Mouse (Mus musculus) lung, postnatal 0 days (tissue): Measurements from ENCODE around the gene Arhgdia. TPM values are rescaled to one million over a fixed set of nuclear protein-coding genes. Genes with fewer than 3 reads are reported as not detected.

ENCODE experiments used
- ATAC-seq: fragments of 200-750 bp; cut with Nextera tagmentation; 2 replicates; pipeline ENCODE4 v1.8.0; 2017; ENCODE audit warnings: moderate library complexity
- DNase-seq: peaks from one replicate; pipeline ENCODE4 v3.0.0-alpha.2; 2016; ENCODE audit warnings: low spot score
- H3K27ac ChIP-seq: fragments of 300-500 bp; sonication (generic); 2 replicates; pipeline ENCODE4 v1.5.1; 2014; ENCODE audit warnings: antibody characterized with exemption, mild to moderate bottlenecking, low read length, mixed read lengths
- H3K27me3 ChIP-seq: fragments of 300-500 bp; sonication (generic); replicated peaks from 2 replicates; pipeline ENCODE4 v1.6.1; 2014; ENCODE audit warnings: low read length, mixed read lengths; ENCODE audit not compliant: insufficient read depth
- H3K36me3 ChIP-seq: fragments of 300-500 bp; sonication (generic); 2 replicates; pipeline ENCODE4 v1.6.1; 2014; ENCODE audit warnings: low read length, mixed read lengths; ENCODE audit not compliant: insufficient read depth
- H3K4me1 ChIP-seq: fragments of 300-500 bp; sonication (generic); 2 replicates; pipeline ENCODE4 v1.6.1; 2014; ENCODE audit warnings: antibody characterized with exemption, low read depth, low read length, mixed read lengths; ENCODE audit not compliant: insufficient read depth
- H3K4me2 ChIP-seq: fragments of 300-500 bp; sonication (generic); replicated peaks from 2 replicates; pipeline ENCODE4 v1.6.1; 2014; ENCODE audit warnings: low read depth, mild to moderate bottlenecking, low read length, moderate library complexity, mixed read lengths
- H3K4me3 ChIP-seq: fragments of 300-500 bp; sonication (generic); 2 replicates; pipeline ENCODE4 v1.5.1; 2014; ENCODE audit warnings: low read depth, low read length
- H3K9ac ChIP-seq: fragments of 300-500 bp; sonication (generic); replicated peaks from 2 replicates; pipeline ENCODE4 v1.6.1; 2014; ENCODE audit warnings: low read depth, mild to moderate bottlenecking
- H3K9me3 ChIP-seq: fragments of 300-500 bp; sonication (generic); 2 replicates; pipeline ENCODE4 v1.6.1; 2016; ENCODE audit warnings: low read length, mixed read lengths
- CTCF ChIP-seq: IDR thresholded peaks from 2 replicates; pipeline ENCODE4 v1.5.1; 2016; ENCODE audit warnings: antibody characterized with exemption, mild to moderate bottlenecking
- EP300 ChIP-seq: IDR thresholded peaks from 2 replicates; pipeline ENCODE4 v1.6.1; 2016; ENCODE audit warnings: antibody characterized with exemption, mild to moderate bottlenecking, control low read depth
- WGBS: fragments of 180-500 bp; shearing (Covaris S2); extraction: QIAGEN DNeasy Blood & Tissue Kit; methylation state at CpG from one replicate; pipeline ENCODE4 v1.1.7; 2014; 5-methylcytosine and 5-hydroxymethylcytosine counted together
- polyA plus RNA-seq: library from polyadenylated mRNA; unstranded; fragments of >200 nt; fragmentation: Nextera tagmentation; extraction: Ambion mirVana; gene quantifications from 2 replicates; pipeline ENCODE4 v1.2.1, GENCODE M21; 2015

Arhgdia gene
- polyA plus RNA-seq, 1 experiment from 2014 or later = 512 TPM

DNA sequence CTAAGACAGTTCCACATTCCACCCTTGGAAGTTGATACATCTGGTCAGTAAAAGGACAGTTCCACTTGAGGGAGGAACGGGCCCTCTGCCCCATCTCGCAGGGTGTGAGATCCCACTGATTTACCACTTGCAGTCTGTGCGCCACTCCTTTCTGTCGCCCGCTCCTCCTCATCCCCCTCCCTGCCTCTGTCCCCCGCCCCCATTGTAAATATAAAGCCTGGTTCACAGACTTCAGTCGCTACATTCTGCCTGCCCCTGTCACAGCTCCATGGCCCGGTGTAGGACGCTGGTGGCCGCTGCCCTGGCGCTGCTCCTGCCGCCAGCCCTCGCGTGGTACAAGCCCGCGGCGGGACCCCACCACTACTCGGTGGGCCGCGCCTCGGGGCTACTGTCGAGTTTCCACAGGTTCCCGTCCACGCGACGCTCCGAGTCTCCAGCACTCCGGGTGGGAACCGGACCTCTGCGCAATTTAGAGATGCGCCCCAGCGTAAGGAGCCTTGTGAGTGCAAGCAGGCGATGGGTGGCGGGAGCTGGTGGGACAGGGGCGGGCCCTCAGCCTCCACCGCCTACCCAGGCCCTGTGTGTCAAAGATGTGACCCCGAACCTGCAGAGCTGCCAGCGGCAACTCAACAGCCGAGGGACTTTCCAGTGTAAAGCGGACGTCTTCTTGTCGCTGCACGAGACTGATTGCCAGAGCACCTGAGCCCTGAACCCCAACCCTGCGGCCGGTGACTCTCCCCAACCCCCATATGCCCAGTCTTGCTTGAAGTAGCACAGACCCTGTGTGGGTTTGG, 27.0 kb upstream of the Arhgdia start, which contains the start of gene Npb:
Npb (plus strand) TSS at position 237 of the 794 bp plus-strand sequence.
- TF ChIP-seq CTCF (no peak), EP300 (no peak)
- H3K27ac ChIP-seq = no peak within 1 kb of the TSS
- H3K4me3 ChIP-seq = peak within 1 kb of the TSS; percentile 26
- no peak for DNase-seq
- H3K9me3 ChIP-seq = no peaks in the 10 kb centered on the region
- peaks cover 7% of the 10 kb centered on the region; the same call in 1 of the 2 replicates for H3K4me1 ChIP-seq
- 0 out of 2 replicates have a peak, but pooled peaks cover 12% of the 10 kb centered on the region for H3K36me3 ChIP-seq
- 5% methylated on average over 45 of the region's 45 CpGs for WGBS
- peak within 1 kb of the TSS; percentile 54 for H3K4me2 ChIP-seq
- no peaks in the 10 kb centered on the region for H3K27me3 ChIP-seq
- ATAC-seq = peak; percentile 20; the same call in 1 of the 2 replicates
- H3K9ac ChIP-seq = peak within 1 kb of the TSS; percentile 23; the same call in 1 of the 2 replicates

DNA sequence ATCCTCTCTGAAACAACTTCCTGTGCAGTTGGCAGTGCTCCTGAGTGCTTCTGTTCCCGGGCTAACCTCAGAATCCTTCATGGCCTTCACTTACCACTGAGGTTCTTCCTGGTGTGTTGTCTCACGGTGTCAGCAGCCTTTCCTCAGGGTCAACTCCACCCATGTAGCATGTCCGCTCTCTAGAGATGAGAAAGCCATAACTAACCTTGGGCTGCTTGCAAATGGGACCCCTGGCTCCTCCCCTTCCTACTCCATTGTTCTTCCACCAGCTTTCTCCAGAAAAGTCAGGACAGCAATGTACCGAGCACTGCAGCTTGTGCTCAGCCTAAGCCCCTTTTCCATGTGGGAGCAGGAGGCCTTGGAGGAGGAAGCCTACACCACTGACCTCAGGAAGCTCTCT, 25.3 kb upstream of the Arhgdia start:
- peak; percentile 16; the same call in 1 of the 2 replicates for ATAC-seq
- Histone ChIP-seq H3K9me3 (no peaks in the 10 kb centered on the region), H3K9ac (no peak overlapping the region), H3K27me3 (no peaks in the 10 kb centered on the region), H3K4me3 (no peak overlapping the region), H3K4me2 (no peak overlapping the region), H3K27ac (no peak overlapping the region), H3K36me3 (0 out of 2 replicates have a peak, but pooled peaks cover 8% of the 10 kb centered on the region), H3K4me1 (peaks cover 7% of the 10 kb centered on the region; the same call in 1 of the 2 replicates)
- TF ChIP-seq CTCF (no peak), EP300 (no peak)
- DNase-seq = no peak
- 55% methylated on average over 4 of the region's 4 CpGs for WGBS

DNA sequence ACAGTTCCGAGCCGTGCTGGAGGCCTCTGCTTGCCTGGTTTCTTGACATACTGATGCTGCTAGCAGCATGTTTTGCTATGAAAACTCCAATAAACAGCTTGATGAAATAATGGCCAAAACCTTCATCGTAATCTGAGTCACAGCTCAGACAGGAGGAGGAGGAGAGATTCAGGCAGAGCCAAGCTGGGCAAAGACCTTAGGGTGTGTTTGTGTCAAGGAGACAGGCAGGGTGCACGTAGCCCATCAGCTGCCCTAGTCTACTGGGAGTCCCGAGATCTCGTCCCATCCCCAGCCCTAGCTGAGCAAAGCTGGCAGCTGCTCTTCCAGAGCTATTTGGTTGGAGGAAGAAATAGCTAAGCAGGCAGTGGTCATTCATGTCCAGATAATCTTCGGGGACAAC, 24.2 kb upstream of the Arhgdia start:
- no peak for TF ChIP-seq CTCF
- TF ChIP-seq EP300 = no peak
- ATAC-seq = no peak
- Histone ChIP-seq H3K27ac (no peak overlapping the region), H3K9ac (no peak overlapping the region), H3K9me3 (no peaks in the 10 kb centered on the region), H3K4me3 (no peak overlapping the region), H3K36me3 (0 out of 2 replicates have a peak, but pooled peaks cover 6% of the 10 kb centered on the region), H3K4me1 (peaks cover 7% of the 10 kb centered on the region; the same call in 1 of the 2 replicates), H3K4me2 (no peak overlapping the region), H3K27me3 (no peaks in the 10 kb centered on the region)
- DNase-seq = no peak
- WGBS = 91% methylated on average over 7 of the region's 7 CpGs

DNA sequence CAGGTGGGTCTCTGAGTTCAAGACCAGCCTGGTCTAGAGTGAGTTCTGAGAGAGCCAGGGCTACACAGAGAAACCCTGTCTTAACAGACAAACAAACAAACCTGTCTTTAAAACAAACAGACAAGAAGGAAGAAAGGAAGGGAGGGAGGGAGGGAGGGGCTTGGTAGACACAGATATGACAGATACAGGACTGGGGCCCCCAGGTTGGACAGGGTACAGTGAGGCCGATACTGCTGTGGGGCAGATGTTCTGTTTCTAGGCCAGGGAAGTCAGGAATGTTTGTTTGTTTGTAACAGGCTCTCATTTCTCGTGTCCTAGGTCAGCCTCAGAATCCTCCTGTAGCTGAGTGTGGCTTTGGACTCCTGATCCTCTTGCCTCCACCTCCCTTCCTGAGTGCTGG, 22.1 kb upstream of the Arhgdia start:
- DNase-seq (no peak), ATAC-seq (no peak)
- 0 out of 2 replicates have a peak, but pooled peaks cover 6% of the 10 kb centered on the region for H3K36me3 ChIP-seq
- no peak overlapping the region for H3K27ac ChIP-seq
- H3K4me3 ChIP-seq = no peak overlapping the region
- H3K4me2 ChIP-seq = no peak overlapping the region
- no peak overlapping the region for H3K9ac ChIP-seq
- no peaks in the 10 kb centered on the region for H3K9me3 ChIP-seq
- TF ChIP-seq CTCF = no peak
- peaks cover 10% of the 10 kb centered on the region; the same call in 1 of the 2 replicates for H3K4me1 ChIP-seq
- WGBS = 63% methylated on average over 2 of the region's 2 CpGs
- H3K27me3 ChIP-seq = no peaks in the 10 kb centered on the region

DNA sequence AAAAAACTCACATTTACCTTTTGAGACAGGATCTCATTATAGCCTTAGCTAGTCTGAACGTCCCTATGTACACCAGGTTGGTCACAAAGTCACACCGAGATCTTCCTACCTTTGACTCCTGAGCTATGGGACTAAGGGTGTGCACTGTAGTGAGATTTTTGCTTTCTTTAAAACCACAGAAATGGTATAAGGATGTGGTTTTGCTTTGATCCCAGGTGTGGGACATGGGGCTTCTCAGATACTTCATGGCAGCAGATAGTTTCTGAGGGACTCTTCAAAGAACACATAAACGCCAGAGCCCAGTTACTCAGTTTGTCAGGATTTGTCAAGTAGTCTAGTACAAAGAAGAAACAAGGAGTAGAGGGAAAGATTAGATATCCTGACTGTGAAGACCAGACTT, 19.3 kb upstream of the Arhgdia start:
- whole genome bisulfite sequencing = 93% methylated on average over 3 of the region's 3 CpGs
- Histone ChIP-seq H3K4me2 (no peak overlapping the region), H3K4me3 (no peak overlapping the region), H3K36me3 (0 out of 2 replicates have a peak, but pooled peaks cover 7% of the 10 kb centered on the region), H3K4me1 (peaks cover 12% of the 10 kb centered on the region; the same call in 1 of the 2 replicates), H3K9ac (no peak overlapping the region), H3K27ac (no peak overlapping the region), H3K27me3 (no peaks in the 10 kb centered on the region), H3K9me3 (no peaks in the 10 kb centered on the region)
- DNase-seq (no peak), ATAC-seq (no peak)
- TF ChIP-seq EP300 = no peak
- no peak for TF ChIP-seq CTCF

DNA sequence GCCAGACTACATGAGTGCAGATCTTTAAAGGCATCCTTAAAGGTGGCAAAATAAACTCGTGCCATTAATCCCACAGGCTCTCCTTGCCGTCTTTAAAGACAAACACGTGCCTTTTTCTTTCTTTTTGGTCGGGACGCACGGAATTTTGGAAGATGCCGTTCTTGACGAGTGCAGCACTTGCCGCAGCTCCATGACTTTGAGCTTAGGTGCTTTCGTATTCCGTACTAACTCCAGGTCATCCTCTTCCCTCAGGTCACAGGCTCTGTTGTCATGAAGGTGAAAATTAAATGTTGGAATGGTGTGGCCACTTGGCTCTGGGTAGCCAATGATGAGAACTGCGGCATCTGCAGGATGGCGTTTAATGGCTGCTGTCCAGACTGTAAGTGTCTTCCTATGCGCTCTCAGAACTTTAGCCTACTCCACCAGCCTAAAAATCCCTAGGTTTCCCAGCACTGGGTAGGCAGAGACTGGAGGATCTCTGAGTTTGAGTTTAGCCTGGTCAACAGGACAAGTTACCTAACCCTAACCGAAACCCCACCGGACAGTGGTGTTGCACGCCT, 17.6 kb upstream of the Arhgdia start:
- Histone ChIP-seq H3K9me3 (no peaks in the 10 kb centered on the region), H3K36me3 (0 out of 2 replicates have a peak, but pooled peaks cover 14% of the 10 kb centered on the region), H3K4me2 (peak overlapping the region; percentile 95), H3K4me3 (peak overlapping the region; percentile 88), H3K9ac (peak overlapping the region; percentile 39; the same call in 1 of the 2 replicates), H3K27me3 (no peaks in the 10 kb centered on the region), H3K4me1 (peaks cover 12% of the 10 kb centered on the region; the same call in 1 of the 2 replicates), H3K27ac (peak overlapping the region; percentile 65)
- no peak for DNase-seq
- no peak for ATAC-seq
- 44% methylated on average over 17 of the region's 17 CpGs for WGBS
- TF ChIP-seq CTCF (no peak), EP300 (no peak)
